Mouse (Mus musculus) left cerebral cortex, postnatal 4 days (tissue): ENCODE data around the gene H2-DMb1. TPM values are rescaled to one million over a fixed set of nuclear protein-coding genes. Genes with fewer than 3 reads are reported as not detected.

Experiments used
- DNase-seq: peaks from one replicate; pipeline ENCODE4 v3.0.0-alpha.2; 2022
- intact Hi-C: fragments of 180-260 bp; cut with DNase I; formaldehyde crosslinking; loops from one replicate; pipeline ENCODE4 v1.15.1; 2025
- total RNA-seq, 2 experiments: library from RNA; stranded (reverse); gene quantifications; 2 replicates each; pipeline ENCODE4 v1.2.3; 2021

The H2-DMb1 gene
- total RNA-seq, 2 experiments from 2014 or later = 0.46 to 0.97 TPM

DNA sequence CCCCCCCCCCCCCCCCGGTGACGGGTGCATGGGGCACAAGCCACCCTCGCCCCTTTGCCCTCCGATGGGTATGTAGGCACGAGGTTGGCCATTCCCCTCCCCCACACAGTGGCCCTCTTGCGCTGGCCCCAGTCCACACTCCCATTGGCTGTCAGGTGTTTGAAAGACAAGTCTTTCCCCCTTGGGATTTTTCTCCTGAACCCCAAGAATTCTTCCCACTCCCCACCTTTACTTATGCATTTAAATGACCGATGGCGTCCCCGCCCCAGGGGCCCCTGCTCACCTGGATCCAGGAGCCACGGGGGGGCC lies 31.0 kb upstream of the H2-DMb1 start:
- peak; percentile 80 for DNase-seq
- intact Hi-C loops = no loop called here

DNA sequence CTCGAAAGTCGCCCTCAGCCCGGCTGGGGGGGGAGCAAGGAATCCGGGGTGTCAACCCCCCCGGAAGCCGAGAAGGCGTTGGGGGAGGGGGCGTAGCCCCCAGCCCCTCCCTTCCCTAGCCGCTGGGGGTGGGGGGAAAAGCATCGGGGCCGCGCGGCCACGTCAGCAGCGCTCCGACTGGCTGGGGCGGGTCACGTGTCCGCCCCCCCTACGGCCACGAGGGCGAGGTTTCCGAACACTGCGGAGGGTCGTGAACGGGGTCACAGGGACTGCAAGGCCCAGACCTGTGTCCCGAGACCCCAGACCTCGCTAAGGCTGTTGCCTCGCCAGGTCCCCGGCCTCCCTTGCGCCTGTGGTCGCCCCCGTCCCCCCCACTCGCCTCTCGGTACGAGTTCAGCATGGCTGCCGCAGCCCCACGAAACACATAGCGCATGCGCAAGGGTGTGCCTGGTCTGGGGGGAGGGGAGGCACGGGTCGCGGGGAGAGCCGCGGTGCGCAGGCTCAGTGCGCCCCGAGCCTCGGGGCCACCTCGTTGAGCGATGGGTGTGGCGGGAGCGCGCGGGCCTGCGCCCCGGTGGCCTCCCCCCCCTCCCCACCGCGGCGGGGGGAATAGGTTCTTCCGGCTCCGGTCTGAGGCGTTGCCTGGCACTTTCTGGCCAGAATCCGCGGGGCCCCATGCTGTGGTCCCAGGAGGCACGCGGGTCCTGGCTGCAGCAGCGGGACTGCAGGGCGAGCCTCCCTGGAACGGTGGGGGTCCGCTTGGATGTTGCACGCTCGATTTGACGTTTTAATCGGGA lies 30.5 kb upstream of the H2-DMb1 start, which contains the start of gene Brd2:
Brd2 (minus strand) TSS at position 447 of the 797 bp plus-strand sequence.
- intact Hi-C loops = no loop called here
- peak; percentile 98 for DNase-seq

DNA sequence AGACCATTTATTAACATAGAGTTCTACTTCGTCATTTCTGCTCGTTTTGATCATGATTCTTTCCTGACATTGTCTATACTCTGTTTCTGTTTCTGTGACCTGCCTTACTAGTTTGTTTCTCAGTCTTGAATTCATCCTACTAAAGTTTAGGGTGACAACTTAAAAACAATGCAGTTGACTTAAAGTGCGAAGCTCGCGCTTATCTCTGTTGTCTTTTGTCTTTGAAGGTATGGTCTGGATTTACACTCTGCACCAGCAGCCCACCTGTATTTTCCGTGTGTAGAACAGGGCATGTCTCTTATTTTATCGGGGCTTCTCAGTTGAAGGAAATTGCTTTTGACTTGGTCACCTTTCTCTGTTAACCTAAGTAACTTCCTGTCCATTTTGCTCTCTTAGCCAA lies 29.8 kb upstream of the H2-DMb1 start:
- DNase-seq = no peak
- intact Hi-C loops = no loop called here

DNA sequence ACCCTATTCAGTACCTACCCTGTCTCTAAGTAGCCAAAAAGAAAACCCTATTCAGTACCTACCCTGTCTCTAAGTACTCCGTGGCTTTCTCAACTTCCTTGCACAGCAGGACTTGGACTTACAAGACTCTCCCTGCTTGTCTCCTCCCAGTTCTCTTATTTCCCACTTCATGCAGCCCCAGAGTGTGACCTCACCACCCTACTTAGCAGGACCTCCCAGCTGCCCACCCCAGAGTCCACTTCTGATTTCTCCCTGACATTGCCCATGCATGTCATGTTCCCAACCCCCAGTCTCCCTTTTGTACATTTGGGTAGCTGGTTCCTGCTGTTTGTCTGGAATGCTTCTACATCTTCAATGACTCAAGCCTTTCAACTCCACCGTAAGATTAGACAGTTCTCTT lies 29.4 kb upstream of the H2-DMb1 start:
- intact Hi-C loops = no loop called here
- no peak for DNase-seq

DNA sequence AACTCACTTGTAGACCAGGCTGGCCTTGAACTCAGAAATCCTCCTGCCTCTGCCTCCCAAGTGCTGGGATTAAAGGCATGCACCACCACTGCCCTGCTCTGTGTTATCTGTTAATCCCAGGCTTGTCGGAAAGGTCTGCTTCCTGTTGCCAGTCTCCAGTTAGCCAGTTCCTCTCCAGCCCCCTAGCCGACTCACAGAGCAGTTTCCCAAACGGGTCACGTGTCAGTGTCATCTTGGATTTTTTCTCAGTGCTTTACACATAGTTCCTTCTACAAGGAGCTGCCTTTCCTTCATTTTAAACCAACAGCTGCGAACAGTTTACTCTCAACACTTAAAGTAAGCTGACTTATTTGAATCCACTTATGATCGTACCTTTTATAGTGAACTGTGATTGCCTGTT lies 28.2 kb upstream of the H2-DMb1 start:
- intact Hi-C loops = no loop called here

DNA sequence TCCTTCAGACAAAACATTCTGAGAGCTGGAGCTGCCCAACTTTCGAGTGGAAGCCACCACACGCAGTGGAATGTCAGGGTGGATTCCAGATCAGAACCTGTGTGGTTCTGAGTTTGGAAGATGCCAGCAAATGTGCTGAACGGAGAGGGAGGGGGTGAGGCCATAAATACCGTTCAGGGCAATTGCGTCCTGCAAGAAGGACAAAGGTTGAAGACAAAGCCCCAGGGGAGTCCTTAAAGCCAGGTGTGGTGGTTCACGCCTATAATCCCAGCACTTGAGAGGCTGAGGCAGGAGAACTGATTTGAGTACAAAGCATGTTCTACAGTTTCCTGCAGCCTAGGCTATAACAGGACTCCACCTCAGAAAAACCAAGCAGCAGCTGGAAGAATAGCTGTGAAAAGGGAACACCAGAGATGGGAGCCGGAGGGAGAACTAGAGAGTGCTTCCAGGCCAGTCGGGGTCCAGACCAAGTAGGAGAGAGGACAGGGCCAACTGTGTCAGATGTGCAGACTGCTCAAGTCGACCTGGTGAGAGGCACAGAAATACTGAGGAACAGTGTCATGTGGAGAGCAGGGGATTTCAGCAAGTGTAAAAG lies 25.9 kb upstream of the H2-DMb1 start:
- DNase-seq = no peak
- intact Hi-C loops = no loop called here

More for the DNA sequence above, 28.2 kb upstream of the H2-DMb1 start:
- no peak for DNase-seq

DNA sequence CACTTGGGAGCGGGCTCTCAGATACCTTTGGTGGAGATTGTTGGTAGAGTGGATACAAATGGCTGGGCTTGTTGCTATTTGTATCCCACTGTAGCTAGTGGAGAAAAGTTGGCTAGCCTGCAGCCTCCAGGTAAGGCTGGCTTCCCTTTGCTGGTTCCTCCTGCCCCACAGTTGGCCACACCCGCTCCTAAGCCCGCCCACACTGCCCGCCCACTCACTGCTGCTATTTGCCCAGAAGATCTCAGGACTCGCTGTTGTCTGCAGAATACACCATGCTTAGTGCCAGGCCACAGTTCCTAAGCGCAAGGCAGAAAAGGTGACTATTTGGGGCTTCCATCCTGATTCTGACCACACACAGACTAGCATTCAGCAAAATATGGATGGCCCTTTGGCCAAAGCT lies 25.4 kb upstream of the H2-DMb1 start:
- no peak for DNase-seq
- intact Hi-C loops = no loop called here

DNA sequence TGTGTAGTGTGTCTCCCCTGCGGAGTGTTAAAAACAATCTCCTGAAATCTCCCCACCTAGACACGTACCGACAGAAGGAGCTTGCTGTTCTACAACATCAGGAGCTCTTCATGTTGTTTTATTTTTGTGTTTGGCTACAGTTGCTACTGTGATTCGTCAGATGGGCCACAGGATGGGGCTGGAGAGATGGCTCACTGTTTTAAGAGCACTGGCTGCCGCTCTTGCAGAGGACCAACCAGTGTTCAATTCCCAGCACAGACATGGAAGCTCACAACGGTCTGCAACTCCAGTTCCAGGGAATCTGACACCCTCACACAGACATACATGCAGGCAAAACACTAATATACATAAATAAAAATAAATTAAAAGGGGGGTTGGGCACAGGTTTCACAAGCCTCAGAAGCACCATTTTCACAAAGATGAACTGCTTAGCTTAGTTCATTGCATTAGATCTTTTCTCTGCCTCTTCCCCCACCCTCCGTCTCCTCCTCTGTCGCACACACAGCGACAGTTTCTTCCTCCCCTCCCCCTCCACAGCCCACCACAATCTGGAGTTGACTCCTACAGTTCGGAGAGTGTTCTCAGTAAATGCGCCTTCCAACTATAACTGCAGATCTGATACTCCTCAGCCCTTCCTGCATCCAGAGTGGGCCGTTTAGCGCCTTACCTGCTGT lies 24.5 kb upstream of the H2-DMb1 start:
- intact Hi-C loops = no loop called here
- DNase-seq = no peak

DNA sequence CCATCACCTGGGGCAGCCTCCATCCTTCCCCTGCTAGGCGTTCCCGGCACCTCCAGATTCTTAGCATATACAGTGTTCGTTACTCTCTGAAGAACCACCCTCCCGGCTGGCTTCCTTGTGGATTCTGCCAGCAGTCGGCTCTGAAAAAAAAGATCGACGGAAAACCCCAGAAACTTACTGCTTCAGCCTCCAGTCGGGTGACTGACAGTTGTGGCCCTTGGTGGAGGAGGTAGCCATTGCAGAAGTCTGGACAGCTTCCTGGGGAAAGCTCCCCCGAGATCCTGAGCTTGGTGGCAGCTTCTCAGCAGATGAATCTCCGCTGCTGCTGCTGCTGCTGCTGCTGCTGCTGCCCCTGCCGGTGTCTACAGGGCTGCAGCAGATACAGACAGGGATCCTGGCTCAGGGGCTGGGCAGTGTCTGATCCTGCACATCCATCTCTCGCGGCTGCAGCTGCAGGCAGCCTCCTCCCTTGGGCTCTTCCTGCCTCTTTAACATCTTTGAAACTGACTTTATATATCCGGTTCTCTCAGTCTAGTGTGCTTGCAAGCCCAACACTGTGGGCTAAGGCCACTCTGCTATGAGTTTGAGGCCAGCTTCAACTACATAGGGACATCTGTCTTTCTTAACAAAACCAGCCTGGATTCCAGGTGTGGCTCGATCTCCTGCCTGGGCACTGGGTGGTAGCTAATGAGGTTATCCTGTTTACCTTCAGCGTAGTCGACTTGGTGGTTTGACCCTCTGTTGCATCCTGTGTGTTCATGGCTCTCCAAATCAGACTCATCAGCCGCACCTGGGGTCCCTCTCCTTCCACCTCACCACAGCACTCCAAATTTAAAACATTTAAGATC lies 23.7 kb upstream of the H2-DMb1 start:
- intact Hi-C loops = no loop called here

DNA sequence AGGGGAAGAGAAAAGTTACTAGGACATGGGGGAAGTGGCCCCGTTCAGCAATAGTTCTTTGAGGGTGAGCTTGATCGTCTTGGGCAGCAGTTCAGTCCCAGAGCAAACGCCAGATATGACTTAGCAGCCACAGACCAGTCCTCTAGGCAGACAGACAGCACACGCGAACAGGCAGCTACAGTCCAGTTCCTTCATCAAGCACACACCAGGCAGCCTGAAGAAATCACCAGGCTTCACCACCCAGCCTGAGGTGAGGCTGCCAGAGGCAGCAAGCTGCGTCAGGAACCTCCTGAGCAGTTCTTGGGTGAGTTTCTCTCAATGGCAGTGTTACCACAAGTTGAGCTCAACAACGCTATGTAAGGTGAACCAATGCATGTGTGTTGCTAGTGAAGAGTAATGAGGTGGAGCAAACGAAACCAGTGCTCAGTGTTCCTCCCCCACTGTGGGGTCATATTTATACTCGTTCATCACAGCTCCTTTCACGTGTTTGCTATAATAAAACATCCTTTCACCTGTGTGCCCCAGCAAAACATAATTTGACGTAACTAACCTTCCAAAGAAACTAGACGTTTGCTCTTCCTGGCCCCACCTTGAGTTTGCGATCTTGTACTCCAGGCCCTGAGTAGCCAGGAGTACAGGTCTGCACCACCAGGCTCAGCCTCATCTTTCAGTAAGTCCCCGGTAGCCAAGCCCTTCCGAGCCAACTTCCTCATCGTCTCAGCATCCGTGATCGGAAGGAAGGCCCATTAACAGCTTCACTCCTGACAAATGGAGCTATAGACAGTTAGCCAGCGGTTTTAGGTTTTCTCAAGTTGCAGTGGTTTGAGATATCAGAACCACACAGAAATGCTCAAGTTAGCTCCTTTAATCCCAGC lies 22.6 kb upstream of the H2-DMb1 start:
- no peak for DNase-seq
- intact Hi-C loops = no loop called here

More for the DNA sequence above, 23.7 kb upstream of the H2-DMb1 start:
- DNase-seq = no peak

DNA sequence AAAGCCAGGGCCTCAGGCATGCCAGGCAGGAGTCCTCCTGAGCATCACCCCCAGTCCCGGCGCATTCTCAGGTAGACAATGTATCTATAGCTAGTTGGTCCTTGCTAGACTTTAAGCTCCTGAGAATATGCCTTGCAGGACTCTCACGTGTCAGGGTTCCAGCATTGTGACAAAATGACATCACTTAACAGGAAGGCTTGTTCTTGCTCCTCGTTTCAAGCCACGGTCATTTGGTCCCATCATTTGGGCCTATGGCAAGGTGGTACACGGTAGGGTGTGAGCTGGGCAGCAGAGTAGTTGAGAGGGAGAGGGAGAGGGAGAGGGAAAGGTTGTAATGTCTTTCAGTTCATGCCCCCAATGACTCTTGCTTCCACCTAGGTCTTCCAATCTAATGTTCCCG lies 21.0 kb upstream of the H2-DMb1 start:
- DNase-seq = no peak
- intact Hi-C loops = no loop called here

DNA sequence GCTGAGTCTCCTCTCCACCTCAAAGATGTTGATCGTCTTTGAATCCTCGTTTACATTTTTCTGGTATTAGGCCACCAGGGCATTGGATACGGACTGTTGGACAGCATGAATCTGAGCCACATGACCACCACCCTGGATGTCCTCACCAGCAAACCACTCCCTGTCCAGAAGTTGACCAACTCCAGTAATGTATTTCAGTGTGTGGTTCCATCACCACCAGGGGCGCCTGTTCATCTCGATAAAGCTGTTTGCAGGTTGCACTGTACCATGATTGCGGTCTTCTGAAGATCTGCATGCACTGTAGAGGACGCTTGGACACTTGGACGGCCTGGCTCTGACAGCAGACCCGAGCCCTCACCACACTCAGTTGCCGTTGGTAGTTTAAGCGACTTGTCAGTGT lies 19.6 kb upstream of the H2-DMb1 start:
- no peak for DNase-seq
- intact Hi-C loops = no loop called here

DNA sequence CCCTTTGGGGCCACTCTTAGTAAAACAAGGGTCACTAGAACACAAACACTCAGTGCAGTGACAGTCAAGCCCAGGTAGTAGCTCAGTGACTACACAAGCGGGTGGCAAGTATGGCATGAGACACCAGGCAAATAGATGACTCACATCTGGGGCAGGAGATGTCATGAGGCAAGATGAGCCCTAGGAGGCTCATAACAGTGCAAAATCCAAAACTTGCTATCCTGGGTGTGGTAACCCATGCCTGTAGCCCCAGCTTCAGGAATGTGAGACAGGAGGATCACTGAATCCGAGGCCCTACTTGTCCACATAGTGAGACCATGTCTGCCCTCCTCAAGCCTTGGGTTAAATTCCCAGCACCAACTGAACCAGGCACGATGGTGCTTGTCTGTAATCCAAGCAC lies 18.4 kb upstream of the H2-DMb1 start:
- intact Hi-C loops = no loop called here
- no peak for DNase-seq

DNA sequence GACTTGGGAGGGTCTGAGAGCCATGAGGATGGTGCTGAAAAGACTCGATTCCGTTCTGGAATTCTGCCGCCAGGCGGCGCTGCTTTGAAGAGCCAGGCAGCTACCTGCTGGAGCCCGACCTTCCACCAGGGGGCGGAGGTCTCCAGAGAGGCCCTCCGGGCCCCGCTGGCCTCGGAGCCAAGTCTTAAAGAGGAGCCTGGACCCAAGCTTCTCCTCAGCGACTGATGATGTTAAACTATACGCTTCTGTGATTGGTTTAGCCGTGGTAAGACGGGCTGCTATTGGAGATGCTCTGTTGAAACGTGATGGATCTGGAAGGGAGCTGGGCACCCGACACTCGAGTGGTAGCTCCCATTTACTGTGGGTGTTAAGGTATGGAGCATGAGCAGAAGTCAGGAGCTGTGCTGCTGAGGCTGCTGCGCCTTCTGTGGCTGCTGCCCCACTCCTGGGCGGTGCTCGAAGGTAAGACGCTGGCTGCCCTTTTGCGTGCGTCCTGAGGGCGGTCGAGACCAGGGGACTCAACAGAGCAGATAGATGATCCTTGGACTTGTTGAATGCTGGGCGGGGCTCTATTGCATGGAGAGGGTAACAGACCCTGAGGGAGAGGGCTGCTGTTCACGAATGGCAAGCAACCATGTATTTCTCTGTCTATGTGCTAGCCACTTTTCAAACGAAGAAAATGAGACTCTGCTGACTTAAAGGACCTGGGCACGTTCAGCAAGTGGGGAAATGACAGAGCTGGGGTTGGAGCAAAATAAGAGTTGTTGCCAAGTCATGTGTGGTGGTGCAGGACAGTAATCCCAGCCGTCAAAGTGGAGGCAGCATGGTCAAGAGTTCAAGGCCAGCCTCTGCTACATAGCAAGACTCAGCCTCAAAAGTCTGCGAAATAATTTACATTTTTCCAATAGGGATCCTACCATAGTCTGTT lies 17.3 kb upstream of the H2-DMb1 start:
- intact Hi-C loops = no loop called here
- peak; percentile 98 for DNase-seq

DNA sequence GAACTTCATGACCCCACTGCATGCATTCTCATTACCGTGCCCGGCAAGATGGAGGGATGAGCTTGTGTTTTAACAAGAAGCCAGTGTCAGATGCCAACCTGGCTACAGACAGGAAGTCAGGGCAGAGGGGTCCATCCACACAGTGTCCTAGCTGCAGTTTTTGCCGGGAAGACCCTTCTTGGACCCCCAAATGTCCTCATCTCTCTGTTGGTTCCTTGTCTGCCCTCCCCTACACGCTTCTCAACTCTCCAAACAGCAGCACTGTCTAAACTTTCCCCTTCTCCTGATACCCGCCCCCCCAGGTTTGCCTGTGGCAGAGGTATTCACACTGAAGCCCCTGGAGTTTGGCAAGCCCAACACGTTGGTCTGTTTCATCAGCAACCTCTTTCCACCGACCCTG lies 15.3 kb upstream of the H2-DMb1 start:
- intact Hi-C loops = no loop called here
- DNase-seq = no peak

DNA sequence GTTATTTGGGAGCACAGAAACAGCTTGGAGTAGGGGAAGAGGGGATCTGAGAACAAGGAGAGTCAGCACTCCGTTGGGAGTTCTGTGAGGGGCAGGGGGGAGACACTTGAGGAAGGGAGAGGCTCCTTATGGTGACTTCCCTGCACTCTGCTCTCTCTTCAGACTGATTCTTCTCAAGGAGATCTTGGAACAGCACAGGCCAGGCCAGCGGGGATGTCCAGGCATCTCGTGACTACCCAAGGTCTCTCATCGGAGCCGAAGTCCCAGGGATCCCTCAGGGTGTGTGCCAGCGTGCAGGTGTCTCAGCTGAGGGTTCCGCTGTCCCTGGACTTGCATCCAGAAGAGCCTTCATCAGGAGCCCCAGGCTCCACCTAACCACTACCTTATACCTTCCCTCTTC lies 14.2 kb upstream of the H2-DMb1 start:
- intact Hi-C loops = no loop called here

DNA sequence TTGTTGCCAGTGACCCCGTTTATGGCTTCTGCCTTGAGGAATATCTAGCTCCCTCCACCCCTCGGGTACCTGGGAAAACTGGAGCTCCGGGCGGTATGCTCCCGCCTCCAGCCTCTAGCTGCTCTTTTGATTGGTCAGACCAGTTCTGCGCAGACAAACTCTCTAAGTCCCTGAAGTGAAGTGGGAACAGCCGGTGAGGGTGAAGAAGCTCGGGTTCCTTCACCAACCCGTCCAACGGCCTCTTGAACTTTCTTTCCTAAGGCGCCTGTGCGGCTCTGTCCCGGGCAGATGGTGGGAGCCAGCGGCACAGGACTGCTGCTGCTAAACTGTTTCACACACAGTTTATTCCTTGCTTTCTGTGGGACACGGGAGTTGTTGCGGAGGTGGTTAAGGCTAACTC lies 13.5 kb upstream of the H2-DMb1 start:
- intact Hi-C loops = no loop called here
- DNase-seq = no peak

More for the DNA sequence above, 14.2 kb upstream of the H2-DMb1 start:
- DNase-seq = no peak

DNA sequence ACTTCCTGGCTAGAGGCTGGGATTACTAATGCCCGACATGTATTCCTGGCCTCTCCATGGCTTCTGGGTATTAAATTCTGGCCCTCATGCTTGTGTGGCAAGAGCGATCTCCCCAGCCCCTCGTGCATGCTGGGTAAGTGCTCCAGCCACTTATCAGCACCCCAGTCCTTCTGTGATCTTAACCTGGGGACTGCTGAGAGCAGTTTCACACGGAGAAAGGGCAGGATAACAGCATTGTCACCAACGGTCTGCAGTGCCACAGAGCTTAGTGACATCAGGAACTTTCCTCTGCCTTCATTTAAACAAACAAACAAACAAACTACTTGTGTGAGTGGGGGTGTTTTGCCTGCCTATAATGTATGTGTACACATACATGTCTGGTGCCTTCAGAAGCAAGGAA lies 12.6 kb upstream of the H2-DMb1 start:
- intact Hi-C loops = no loop called here
- DNase-seq = no peak

DNA sequence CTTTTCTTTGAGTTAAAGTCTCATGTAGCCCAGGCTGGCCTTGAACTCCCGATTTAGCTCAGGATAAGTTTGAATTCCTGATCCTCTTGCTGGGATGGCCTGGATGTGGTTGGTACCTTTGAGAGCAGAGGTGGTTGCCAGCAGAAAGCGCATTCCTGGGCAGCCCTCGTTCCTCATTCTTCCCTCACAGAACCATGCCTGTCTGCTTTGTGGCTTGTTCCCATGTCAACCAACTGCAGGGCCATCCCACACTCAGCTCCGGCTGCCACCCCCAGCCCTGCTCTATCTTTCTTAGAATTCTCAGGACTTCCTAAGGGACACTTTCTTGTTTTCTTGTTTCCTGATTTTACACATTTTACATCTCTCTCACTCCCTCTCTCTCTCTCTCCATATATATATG lies 11.4 kb upstream of the H2-DMb1 start:
- no peak for DNase-seq
- intact Hi-C loops = no loop called here
